Mouse (Mus musculus): ENCODE measurements around the gene Gm44965. TPM values are rescaled to one million over a fixed set of nuclear protein-coding genes. Genes with fewer than 3 reads are reported as not detected.

The Gm44965 gene
- total RNA-seq (2021), result not detected

DNA sequence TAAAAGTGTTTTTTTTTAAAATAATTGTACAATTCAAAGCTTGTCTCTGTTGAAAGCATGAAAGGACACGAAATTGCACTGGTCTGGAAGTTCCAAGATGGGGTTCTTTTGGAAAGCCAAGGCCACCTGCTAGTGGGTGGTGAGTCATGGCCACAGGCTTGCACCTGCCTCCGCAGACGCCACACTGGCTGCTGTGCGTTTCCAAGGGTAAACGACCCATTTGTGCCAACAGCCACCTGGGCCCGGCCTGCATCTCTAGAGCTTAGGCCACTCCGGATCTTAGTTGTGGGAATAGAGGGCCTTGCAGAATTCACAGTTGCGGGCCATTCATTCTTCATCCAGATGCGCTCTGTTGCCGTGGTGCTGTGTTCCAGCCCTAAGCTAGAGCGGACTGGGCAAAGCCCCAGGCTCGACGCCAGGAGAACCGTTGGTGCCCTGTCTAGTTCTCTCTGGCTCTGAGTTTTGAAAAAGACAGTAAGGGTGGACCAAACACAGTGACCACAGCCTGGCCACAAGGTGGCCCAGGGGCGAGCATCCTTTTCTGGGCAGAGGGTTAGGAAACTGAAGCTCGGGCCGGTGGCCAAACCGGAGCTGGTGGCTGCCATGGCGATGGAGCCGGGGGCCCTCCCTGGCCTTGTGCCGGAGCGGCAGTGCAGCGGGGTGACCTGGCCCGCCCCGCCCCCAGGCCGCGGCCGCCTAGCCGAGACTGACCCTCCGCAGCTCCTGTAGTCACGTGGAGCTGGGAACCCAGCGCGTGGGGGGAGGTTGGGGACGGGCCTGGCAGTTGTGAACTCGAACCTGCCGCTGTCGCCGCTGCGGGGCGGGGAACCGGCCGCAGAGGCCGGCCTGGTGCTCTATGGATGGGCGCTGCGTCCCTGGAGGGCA is at the start of gene Gm44965, which contains the start of gene Repin1:
Gm44965 (plus strand) TSS at position 784 of the 885 bp plus-strand sequence.
Repin1 (plus strand) TSS at position 726 of the 885 bp plus-strand sequence.
- peak; percentile 97 for DNase-seq

DNA sequence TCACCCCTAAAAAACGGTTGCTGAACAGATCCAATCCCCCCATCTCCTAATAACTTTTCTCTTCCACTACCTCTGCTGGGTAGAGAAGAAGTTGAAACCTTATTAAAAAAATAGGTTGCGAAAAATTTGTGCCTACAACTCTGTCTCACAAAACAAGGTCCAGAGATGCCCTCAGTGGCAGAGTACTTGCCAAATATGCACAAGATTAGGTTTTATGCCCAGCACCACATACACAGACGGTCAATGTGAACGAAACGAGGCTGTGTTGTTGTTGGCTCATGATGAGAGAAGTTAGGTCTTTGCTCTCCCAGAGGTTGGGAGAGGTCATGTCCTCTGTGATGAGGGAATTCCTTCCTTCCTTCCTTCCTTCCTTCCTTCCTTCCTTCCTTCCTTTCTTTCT is 48.5 kb upstream of the Gm44965 start:
- no peak for DNase-seq

DNA sequence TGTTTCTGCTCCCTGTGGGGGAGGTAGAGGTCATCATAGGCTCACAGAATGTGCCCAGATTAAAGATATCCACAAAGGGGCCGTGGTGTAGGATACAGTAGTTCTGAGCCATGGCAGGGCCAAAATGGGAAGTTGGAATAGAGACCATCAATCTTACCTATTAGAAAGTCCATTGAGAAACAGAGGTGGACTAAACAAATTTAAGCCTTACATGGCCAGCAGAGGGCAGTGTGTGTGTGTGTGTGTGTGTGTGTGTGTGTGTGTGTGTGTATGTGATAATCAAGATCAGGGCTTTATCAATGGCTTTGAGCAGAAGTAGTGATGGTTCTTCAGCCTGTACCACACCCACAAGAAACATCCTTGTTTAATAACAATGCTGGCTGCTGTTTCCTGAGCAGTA is 47.5 kb upstream of the Gm44965 start:
- peak; percentile 55 for DNase-seq

DNA sequence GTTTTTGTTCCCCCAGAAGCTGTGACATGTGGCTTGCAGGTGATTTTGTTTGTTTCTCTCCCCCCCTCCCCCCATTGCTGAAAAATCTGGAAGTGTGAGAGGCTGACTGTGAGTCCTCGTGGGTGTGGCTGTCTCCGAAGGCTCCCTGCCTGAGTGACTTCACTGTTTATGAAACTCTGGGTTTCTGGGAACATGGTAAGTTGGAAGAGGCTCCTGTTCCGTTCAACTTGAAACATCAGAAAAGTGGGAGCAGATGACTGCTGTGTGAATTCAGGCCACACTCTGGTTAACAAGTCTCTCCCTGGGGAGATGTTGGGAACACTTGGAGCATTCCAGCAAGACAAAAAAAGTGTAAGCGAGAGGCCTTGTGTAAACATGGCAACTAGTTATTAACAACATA is 46.9 kb upstream of the Gm44965 start:
- no peak for DNase-seq

DNA sequence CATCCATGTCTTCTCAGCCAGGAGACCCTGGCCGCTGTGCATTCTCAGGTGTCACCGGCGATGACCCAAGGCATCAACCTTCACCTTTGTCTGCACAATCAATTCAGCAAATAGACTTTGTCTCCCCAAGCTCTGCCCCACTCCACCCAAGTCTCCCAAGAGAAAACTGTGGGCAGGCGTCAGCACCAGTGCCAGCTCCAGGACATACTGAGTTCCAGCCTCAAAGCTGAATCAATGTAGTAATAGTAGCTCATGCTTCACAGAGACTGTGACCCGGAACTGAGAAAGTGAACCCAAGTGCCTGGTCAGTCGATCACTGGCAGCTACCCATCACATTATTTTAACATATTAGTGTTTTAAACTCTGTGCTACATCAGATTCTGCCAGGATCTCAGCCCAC is 45.4 kb upstream of the Gm44965 start:
- no peak for DNase-seq

DNA sequence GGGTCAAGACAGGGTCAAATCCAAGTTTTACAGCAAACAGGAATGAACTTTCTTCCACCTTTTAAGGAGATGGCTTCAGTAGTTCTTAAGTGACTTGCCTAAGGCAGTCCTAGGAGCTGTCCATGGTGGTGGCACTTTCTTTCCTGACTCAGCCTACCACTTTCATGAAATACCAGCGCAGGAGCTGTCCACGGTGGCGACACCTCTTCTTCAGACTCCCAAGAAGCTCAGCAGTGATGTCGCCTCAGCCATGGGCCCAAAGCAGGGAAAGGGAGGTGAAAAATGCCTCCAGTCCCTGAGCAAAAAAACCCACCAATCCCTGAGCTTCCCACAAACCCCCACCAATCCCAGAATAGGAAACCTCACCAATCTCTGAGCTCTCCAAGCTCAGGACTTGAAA is 40.8 kb upstream of the Gm44965 start:
- DNase-seq, result no peak

DNA sequence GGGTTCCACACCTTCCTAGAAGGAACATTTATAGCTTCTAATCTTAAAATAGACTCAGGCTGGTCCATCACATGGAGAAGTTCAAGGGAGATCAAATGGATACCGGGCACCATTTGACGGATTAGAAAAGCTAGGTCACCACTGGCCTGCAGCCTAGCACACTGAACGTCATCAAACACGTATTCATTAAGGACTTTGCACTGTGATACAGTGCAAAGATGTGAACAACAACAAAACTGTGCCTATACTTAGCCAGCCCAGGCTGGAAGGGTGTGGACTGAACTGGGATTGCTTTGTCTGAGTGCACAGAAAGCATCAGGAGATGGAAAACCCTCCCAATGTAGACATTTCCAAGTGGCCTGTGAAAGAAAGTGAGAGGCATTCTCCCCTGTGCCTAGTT is 39.9 kb upstream of the Gm44965 start:
- DNase-seq, result no peak

DNA sequence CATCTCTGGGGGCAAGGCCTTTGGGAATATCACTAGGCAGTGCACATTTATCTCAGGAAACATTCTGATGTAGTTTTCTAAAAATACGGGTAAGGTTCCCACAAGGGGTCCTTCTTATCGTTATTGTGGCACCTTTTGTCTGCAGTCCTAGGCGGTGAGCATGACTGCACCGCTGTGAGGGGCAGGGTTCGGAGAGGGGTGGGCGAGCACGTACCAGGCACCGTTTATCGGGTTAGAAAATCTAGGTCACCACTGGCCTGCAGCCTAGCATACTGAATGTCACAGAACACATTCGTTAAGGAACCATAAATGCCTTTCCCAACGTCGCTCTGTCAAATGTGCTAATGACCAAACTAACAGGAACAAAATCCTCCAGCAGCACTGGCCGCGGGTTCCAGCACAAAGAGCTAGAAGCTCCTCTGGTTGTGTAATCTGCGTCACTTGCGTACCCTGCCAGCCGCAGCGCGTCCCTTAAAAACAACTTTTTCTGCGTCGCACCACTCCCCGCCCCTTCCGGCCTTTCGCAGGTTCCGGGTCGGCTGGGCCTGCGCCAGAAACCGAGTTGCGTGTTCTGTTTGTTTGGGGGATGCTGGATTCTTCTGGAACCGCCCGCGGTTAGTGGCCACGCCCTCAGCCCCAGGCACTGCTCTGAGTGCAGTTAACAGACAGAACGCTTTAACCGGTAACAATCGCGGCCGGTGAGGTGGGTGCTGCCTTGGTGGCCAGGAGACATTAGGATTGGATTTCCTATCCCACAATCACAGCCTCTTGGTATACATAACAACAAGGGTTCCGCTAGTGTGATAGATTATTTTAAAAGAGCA is 39.2 kb upstream of the Gm44965 start, which contains the start of gene Lrrc61:
Lrrc61 (plus strand) TSS at position 517 of the 824 bp plus-strand sequence.
- DNase-seq, result peak; percentile 99

DNA sequence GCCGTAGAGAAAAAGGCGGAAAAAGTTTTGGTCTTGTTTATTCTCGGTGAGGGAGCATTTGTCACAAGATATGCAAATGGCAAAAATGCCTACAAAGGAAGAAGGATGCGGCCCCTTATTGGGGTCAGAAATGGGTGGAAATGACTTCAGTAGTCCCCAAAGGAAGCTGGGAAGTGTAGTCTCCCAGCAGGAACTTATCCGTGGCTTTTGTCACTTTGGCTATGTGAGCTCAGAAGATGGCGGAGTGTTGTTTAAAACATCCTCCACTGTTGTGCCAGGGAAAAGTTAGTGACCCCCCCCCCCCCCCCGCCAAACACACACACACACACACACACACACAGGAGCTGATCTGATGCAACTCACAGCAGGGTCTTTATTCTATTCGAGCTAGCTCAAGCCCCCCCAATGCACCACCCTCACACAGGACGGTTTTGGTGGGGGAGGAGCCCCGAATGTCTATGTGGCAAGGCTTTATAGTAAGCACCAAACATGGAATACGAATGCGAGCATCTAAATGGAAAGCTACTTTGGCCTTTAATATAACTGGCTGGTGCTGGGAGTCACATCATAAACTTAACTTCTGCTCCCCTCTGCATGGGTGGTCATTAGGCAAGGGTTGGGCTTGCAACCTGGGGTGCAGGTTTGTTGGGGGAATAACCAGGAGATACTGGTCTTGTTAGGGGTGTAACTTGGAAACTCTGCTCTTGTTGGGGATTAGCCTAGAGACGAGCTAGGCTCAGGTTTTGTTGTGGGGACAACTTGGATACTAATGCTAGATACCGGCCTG is 38.4 kb upstream of the Gm44965 start:
- DNase-seq, result peak; percentile 55

DNA sequence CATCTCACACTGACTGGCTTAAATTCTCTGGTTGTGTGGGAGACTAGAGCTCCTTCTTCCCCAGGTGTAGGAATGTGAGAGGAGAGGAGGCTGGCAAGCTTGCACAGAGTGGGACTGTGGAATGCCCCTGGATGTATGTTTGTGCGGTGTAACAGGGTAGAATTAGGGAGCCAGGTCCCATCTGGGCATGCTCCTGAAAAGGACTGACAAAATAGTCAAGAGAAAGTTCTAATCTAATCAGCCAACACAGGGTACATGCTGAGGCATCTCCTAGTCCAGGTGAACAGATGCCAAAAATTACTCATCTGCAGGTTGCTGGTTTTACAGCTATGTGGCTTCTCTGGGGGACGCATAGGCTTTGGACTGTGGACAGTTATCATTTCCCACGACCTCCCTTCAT is 37.8 kb upstream of the Gm44965 start:
- no peak for DNase-seq

DNA sequence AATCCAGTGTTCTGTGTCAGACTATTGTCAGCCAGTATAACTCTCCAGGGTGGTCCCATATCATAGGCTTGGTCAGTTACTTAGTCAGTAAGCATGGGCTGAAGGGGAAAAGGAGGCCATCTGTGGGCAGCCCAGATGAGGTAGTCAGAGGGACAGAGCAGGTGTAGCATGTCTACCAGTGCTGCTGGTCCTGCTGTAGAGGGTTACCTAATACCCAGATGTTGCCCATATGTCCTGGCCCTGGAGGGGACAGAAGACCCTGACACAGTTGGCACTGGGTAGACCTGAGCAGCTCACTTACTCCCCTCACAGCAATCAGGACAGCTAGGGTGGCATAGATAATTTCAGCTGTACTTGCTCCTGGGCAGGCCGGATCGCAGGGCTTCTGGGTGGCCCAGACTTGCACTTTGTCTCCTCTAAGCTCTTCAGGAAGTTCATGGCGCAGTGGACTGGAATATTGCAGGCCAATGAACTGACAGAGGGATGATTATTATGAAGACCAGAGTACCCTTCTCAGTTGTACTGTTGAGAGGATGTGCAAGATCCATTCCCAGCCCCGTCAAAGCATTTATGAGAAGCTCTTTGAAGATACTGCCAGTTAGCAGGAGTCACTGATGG is 27.9 kb upstream of the Gm44965 start:
- no peak for DNase-seq

DNA sequence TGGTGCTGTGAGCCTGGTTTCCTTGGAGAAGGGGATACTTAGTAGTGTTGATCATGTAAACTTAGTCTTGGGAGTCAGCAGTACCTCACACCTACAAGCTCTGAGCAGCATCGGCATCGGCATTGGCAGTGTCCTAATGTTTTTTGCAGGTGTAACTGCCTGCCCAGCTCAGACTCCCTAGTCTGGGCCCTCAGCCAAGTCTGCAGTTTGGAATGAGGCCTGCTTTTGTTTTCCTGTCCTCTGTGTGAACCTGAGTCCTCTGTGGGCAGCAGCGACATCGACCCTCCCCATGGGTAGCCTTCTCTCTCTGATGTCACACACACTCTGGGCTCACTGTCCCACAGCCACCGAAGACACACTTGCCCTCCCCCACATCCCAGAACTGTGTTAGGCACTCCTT is 27.4 kb upstream of the Gm44965 start:
- peak; percentile 86 for DNase-seq

DNA sequence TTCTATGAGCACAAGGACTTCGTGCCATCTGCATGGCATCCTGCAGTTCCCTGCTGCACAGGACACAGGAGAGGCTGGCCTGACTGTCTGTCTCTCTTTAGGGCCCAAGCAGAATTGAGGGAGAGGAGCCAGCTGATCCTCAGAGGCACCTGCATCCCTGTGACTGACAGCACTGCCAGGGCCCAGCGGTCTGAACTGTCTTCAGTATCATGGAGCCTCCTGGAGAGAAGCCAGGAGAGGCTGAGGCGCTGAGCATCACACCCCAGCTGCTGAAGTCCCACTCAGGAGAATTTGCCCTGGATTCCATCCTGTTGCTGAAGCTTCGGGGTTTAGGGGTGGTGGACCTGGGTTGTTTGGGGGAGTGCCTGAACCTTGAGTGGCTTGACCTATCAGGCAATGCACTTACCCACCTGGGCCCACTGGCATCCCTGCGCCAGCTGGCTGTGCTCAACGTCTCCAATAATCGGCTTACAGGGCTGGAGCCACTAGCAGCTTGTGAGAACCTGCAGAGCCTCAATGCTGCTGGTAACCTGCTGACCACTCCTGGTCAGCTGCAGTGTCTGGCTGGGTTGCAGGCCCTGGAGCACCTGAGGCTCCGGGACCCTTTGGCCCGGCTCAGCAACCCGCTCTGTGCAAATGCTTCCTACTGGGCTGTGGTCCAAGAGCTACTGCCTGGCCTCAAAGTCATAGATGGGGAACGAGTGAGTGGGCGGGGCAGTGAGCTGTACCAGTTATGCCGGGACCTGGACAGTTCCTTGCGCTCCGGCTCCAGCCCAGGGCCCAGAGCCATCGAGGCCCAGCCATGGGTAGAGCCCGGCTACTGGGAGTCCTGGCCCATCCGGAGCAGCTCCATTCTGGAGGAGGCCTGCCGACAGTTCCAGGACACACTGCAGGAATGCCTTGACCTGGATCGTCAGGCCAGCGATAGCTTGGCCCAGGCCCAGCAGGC is 25.4 kb upstream of the Gm44965 start:
- DNase-seq, result peak; percentile 71

DNA sequence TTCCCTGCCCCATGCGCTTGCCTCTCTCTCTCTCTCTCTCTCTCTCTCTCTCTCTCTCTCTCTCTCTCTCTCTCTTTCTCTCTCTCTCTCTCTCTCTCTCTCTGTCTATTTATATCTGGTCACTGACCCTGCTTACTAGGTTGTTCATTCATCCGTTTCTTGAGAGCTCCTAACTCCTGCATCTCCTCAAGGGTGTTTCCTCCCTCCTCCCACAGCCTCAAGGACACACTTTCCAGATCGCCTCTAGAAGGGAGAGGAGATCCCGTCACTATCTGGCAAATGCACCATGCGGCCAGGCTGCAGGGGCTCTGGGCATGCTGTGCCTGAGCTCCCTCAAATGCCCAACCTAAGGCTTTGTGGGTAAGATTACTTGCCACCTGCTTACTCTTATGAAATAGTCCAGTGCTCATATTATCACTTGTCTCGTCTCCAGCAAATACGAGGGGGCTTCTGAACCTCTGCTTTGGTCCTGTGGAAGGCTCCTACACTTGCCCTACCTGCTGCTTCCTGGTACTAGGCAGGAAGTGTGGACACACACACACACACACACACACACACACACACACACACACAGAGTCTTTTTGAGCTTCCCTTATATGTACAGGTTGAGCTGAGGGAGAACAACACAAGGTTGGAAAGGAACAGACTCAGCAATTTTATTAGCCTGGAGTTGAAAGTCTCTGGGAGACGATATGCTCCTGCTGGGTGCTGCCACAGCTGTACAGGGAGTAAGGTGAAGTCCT is 24.5 kb upstream of the Gm44965 start:
- DNase-seq, result no peak

DNA sequence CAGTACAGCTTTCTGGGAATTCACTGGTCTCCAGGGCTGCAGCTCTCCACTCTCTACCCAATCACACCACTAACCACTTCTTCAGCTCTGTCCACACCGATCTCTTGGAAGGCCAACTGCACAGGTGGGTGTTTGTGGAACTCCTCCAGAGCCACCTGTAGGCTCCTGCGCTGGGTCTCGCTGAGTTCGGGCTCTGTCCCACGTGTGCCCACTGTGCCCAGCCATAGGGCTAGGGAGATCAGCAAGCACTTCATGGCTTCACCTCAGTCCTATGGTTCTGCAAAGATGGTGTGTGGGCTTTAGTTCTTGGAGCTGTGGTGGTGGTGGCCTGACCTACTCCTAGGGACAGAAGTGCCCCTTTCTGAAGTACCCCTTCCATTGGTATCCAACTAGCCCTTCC is 21.7 kb upstream of the Gm44965 start:
- DNase-seq, result no peak

DNA sequence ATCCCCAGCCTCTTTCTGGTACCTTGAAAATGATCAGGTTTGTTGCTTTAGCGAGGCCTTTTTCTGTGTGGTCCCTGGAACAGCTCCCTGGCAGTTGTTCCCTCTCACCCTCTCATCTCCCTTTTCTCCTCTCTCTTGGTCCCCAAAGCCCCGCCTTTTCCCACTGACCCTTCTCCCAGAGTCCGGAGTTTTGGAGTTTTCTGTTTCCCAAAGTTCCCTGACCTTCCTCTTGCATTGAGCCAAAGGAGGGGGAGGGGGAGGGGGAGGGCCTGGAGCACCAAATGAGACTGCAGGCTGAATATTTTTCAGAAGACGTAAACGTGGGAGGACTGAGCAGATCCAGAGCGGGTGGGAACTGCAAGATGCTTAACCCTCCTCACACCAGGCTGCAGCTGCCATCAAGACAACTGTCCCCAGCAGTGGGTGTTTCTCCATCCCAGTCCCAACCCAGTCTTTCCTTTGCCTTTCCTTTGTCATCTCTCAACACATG is 21.1 kb upstream of the Gm44965 start, which contains the start of gene Rarres2:
Rarres2 (minus strand) TSS at position 218 of the 490 bp plus-strand sequence.
- peak; percentile 67 for DNase-seq

DNA sequence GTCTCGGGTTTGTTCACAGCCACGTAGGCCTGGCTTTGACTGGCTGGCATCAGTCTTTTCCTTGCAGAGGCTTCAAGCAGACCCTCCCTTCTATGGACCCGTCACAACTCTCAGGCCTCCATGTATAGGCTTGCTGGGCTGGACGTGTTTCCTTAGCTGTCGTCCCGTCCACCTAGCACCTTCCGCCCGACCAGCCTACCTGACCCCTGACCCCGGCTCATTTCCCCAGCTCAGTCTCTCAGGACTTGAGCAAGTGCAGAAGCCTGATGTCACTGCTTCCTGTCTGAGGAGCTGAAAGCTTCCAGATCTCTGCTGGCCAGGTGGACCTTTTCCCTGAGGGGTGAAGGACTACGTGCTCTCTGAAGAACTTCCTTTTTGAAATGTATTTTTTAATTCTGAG is 20.5 kb upstream of the Gm44965 start:
- peak; percentile 60 for DNase-seq

DNA sequence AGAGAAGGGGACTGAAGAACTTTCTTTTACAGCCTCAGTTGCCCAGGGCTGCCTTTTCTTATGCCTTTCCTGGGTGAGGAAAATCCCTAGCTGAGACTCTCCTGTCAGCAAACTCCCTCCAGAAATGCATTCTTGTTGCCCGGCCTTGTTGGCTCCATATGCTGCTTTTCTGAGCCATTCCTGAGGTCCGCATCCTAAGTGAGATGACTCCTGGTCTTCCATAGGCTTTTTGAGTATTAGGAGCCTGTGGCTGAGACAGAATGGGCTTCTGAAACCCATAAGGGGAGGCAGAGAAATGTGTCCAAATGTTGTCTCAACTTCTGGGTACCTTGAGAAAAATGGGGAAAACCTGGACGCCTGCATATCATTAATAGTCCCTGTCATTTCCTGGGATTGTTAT is 19.8 kb upstream of the Gm44965 start:
- no peak for DNase-seq

DNA sequence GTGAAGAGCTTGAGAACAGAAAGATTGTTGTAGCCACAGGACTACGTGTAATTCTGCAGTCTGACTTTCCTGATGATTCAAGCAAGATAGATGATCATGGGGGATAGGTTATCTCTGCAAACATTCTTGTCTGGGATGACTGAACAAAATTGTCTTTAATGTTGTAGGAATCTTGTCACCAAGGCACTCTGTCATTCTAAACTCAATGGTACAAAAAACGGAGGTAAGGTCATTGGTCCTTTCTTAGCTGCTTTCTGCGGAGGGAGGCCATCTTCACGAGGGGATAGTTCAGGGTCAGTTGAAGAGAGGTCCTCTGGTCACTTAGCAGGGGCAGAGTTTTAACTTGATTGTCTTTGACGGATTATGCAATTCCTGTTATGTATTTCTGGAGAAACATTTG is 15.0 kb upstream of the Gm44965 start:
- no peak for DNase-seq

DNA sequence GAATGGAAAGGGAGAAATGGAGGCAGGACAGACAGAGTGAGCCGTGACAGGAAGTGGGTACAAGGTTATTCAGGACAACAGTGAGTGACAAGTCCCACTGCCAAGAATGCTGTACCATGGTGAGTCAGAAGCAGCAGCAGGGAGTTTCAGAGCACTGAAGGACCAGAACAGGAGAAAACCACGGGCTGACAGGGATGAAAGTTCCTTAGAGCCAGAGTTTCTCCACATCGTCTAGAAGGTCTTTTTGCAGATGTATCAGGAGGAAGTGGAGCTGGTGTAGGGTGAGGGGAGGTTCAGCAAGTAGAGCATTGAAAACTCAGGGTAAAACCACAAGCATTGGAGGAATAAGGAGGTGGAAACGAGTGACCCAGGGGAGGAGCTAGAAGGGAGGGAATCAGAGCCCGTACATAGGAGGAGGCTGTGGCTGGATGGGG is 14.5 kb upstream of the Gm44965 start:
- DNase-seq, result no peak
